ENCODE assay signal across 15 mouse cellular contexts in genomic region chr9:42146463-42146862, GRCm38 (mm10).
"Had no signal": no experiment of that assay in that cellular context is flagged by ENCODE, and none has a peak within 500 bp of the region (broad histone marks: within the 10 kb centered on the region; RNA-seq: fewer than 3 reads in every experiment).

No protein-coding gene starts in this region.

- H3K4me3 ChIP-seq: layer of hippocampus, adult 2 months; limb, embryonic 13.5 days; midbrain, embryonic 10.5 days had no signal

- H3K36me3 ChIP-seq: limb, embryonic 13.5 days; midbrain, embryonic 10.5 days had no signal

- ATAC-seq: lung, postnatal 0 days; midbrain, embryonic 16.5 days had no signal

- H3K4me2 ChIP-seq: limb, embryonic 13.5 days had no signal

- H3K4me1 ChIP-seq: limb, embryonic 13.5 days; midbrain, embryonic 10.5 days had no signal

- H3K27me3 ChIP-seq: limb, embryonic 13.5 days had no signal

- H3K27ac ChIP-seq: layer of hippocampus, adult 2 months; limb, embryonic 13.5 days; liver, embryonic 14.5 days; midbrain, embryonic 10.5 days; stomach, postnatal 0 days had no signal

- DNase-seq: kidney, adult 18-20 months; kidney, postnatal 10 days; kidney, postnatal 4 days; left cerebral cortex, postnatal 4 days; lung, adult 18-20 months; right cerebral cortex, adult 18-20 months; right cerebral cortex, postnatal 25 days; thymus, postnatal 4 days had no signal

- H3K9me3 ChIP-seq: limb, embryonic 13.5 days had no signal

- H3K9ac ChIP-seq: limb, embryonic 13.5 days; liver, embryonic 14.5 days had no signal
